Mouse (Mus musculus): ENCODE data around the gene C2cd2. TPM values are rescaled to one million over a fixed set of nuclear protein-coding genes. Genes with fewer than 3 reads are reported as not detected.

Gene C2cd2
- polyA plus RNA-seq, 1 experiment = 21.3 TPM

DNA sequence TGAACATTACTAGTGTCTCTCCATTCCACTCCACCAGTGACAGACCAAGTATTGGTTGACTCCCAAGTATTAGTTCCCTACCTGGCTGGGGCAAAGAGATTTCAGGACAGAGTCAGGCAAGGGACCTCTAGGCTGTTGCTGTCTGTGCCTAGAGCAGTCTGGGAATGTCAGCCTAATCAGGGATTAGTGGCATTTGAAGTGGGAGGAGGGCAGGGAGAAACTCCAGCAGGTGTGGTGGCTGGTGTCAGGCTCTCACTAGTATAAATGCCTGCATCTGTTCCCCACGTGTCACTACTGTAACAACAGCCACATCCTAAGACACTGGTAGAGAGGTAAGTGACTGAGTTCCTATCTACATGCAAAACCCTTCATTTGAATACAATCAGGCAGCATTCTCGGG, 42.6 kb downstream of the C2cd2 start:
- no peak for DNase-seq (ENCODE audit: low read depth in 1 of 2, low spot score in 2 of 2)
- WGBS = 63% methylated on average over 2 of the region's 2 CpGs
- H3K4me3 ChIP-seq (ENCODE audit: extremely low read depth, insufficient read depth, insufficient read length) = no peak overlapping the region
- H3K27me3 ChIP-seq (ENCODE audit: control insufficient read depth, insufficient read depth, low read length) = no peaks in the 10 kb centered on the region
- peaks cover 6% of the 10 kb centered on the region for H3K4me1 ChIP-seq (ENCODE audit: control insufficient read depth, insufficient read depth, insufficient read length)
- TF ChIP-seq CTCF (IDR thresholded peaks at IDR 0.05; ENCODE audit: extremely low read depth, insufficient read depth, insufficient read length, insufficient replicate concordance) (no peak), POLR2A (IDR thresholded peaks at IDR 0.05; ENCODE audit: low read depth, low read length) (no peak)
- H3K27ac ChIP-seq (ENCODE audit: insufficient read depth, low read length) = no peak overlapping the region
- H3K36me3 ChIP-seq (ENCODE audit: control insufficient read depth, insufficient read depth, low read length) = no peaks in the 10 kb centered on the region

DNA sequence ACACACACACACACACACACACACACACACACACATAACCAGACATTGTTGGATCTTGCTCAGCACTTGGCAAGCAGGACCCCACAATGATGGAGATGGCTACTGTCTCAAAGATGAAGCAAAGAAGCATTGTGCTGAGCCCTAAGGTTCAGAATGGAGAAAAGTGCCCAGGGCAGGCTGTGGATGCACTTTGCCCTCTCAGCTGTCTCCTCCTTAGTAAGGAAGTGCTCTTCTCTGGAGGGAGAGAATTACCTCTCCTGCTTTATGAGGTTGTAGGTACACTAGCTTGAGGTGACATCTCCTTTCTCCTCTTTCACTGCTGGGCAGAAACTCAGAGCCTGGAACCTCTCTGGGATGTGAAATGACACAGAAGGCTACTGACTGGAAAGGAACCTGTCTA, 49.5 kb downstream of the C2cd2 start:
- no peak overlapping the region for H3K4me3 ChIP-seq (ENCODE audit: extremely low read depth, insufficient read depth, insufficient read length)
- DNase-seq (ENCODE audit: low read depth in 1 of 2, low spot score in 2 of 2) = no peak
- H3K27me3 ChIP-seq (ENCODE audit: control insufficient read depth, insufficient read depth, low read length) = no peaks in the 10 kb centered on the region
- TF ChIP-seq POLR2A (IDR thresholded peaks at IDR 0.05; ENCODE audit: low read depth, low read length) (no peak), CTCF (IDR thresholded peaks at IDR 0.05; ENCODE audit: extremely low read depth, insufficient read depth, insufficient read length, insufficient replicate concordance) (no peak)
- no peaks in the 10 kb centered on the region for H3K4me1 ChIP-seq (ENCODE audit: control insufficient read depth, insufficient read depth, insufficient read length)
- no peaks in the 10 kb centered on the region for H3K36me3 ChIP-seq (ENCODE audit: control insufficient read depth, insufficient read depth, low read length)
- H3K27ac ChIP-seq (ENCODE audit: insufficient read depth, low read length) = no peak overlapping the region

DNA sequence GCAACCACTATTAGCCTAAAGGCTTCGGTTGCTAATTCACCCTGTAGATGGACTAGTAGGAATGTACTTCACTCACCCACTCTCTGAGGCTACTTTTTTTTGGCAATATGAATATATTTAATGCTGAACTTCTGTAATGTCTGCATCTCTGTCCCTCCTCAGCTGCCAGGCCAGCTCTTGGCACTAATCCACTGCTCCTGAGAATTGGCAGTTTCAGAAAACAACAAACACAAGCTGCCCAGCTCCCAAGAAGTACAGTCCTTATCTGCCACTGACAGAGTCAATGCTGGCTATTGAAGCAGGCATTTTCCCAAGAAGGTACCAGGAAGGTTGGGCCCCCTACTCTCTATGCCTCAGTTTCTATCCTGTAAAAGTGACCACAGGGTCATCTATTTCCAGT, 53.0 kb downstream of the C2cd2 start:
- Histone ChIP-seq H3K36me3 (ENCODE audit: control insufficient read depth, insufficient read depth, low read length) (no peaks in the 10 kb centered on the region), H3K27me3 (ENCODE audit: control insufficient read depth, insufficient read depth, low read length) (no peaks in the 10 kb centered on the region), H3K4me3 (ENCODE audit: extremely low read depth, insufficient read depth, insufficient read length) (no peak overlapping the region), H3K4me1 (ENCODE audit: control insufficient read depth, insufficient read depth, insufficient read length) (no peaks in the 10 kb centered on the region), H3K27ac (ENCODE audit: insufficient read depth, low read length) (no peak overlapping the region)
- WGBS = 86% methylated on average over 1 of the region's 1 CpGs
- TF ChIP-seq CTCF (IDR thresholded peaks at IDR 0.05; ENCODE audit: extremely low read depth, insufficient read depth, insufficient read length, insufficient replicate concordance) = no peak
- TF ChIP-seq POLR2A (IDR thresholded peaks at IDR 0.05; ENCODE audit: low read depth, low read length) = no peak
- DNase-seq (ENCODE audit: low read depth in 1 of 2, low spot score in 2 of 2) = no peak

DNA sequence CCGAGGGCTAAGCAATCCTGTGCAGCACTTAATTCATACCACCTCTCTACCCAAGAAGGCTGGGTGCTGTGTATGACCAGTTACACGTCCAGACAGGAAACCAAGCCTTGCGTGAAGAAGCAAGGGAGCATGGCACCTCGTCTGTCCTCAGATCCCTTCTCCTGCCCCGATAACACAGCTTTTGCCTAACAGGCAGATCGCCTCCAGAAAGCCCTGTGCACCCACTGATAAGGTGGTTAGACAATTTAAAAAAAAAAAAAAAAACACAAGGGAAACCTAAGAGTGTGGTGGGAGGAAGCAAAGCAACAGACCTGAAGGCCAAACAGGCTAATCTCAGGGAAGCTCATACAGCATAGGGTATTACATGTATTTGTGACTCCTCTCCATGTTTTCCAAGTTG, 54.9 kb downstream of the C2cd2 start:
- H3K36me3 ChIP-seq (ENCODE audit: control insufficient read depth, insufficient read depth, low read length) = no peaks in the 10 kb centered on the region
- H3K4me1 ChIP-seq (ENCODE audit: control insufficient read depth, insufficient read depth, insufficient read length) = no peaks in the 10 kb centered on the region
- H3K4me3 ChIP-seq (ENCODE audit: extremely low read depth, insufficient read depth, insufficient read length) = no peak overlapping the region
- TF ChIP-seq POLR2A (IDR thresholded peaks at IDR 0.05; ENCODE audit: low read depth, low read length) (no peak), CTCF (IDR thresholded peaks at IDR 0.05; ENCODE audit: extremely low read depth, insufficient read depth, insufficient read length, insufficient replicate concordance) (no peak)
- no peaks in the 10 kb centered on the region for H3K27me3 ChIP-seq (ENCODE audit: control insufficient read depth, insufficient read depth, low read length)
- no peak for DNase-seq (ENCODE audit: low read depth in 1 of 2, low spot score in 2 of 2)
- 84% methylated on average over 6 of the region's 6 CpGs for WGBS
- no peak overlapping the region for H3K27ac ChIP-seq (ENCODE audit: insufficient read depth, low read length)

DNA sequence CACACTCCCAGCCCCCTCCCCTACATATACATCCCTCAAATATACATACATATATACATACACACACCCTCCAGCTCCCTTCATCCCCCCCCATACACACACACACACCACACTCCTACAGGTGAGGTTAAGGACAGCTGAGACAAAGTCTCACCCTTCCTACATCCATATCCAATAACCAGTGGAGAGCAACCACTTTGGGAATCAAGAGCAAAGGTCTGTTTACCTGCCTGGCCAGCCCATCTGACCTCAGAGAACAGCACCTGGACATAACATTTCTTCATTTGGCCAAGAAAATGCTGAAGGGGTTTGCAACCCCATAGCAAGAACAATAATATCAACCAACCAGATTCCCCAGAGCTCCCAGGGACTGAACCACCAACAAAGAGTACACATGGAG, 56.1 kb downstream of the C2cd2 start:
- no peaks in the 10 kb centered on the region for H3K36me3 ChIP-seq (ENCODE audit: control insufficient read depth, insufficient read depth, low read length)
- no peak overlapping the region for H3K4me3 ChIP-seq (ENCODE audit: extremely low read depth, insufficient read depth, insufficient read length)
- H3K27ac ChIP-seq (ENCODE audit: insufficient read depth, low read length) = no peak overlapping the region
- no peaks in the 10 kb centered on the region for H3K27me3 ChIP-seq (ENCODE audit: control insufficient read depth, insufficient read depth, low read length)
- TF ChIP-seq CTCF (IDR thresholded peaks at IDR 0.05; ENCODE audit: extremely low read depth, insufficient read depth, insufficient read length, insufficient replicate concordance) (no peak), POLR2A (IDR thresholded peaks at IDR 0.05; ENCODE audit: low read depth, low read length) (no peak)
- H3K4me1 ChIP-seq (ENCODE audit: control insufficient read depth, insufficient read depth, insufficient read length) = no peaks in the 10 kb centered on the region
- DNase-seq (ENCODE audit: low read depth in 1 of 2, low spot score in 2 of 2) = no peak

DNA sequence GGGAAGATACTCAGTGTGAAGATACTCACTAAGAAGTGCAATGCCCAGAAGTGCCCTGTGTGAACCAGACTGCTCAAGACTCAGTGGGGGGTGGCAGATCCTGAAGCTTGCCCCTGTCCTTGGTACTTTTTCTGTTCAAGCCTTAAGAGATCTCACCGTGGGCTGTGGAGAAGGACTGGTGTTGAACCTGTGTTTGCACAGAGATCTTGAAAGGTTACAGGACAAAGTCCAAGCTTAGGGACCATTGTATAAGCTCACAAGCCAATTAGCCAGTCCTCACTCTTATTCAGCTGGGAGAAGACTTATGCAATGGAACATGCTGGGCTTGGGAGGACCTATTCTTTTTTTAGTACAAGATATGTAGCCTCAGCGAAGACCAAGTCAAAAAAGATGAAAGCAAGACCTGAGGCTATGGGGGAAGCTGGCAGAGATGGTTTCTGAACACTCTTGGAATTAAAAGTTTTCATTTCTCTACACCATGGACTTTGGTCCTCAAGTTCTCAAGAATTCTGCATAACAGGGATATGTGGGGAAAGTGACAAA, 56.9 kb downstream of the C2cd2 start:
- Histone ChIP-seq H3K27ac (ENCODE audit: insufficient read depth, low read length) (no peak overlapping the region), H3K4me3 (ENCODE audit: extremely low read depth, insufficient read depth, insufficient read length) (no peak overlapping the region), H3K4me1 (ENCODE audit: control insufficient read depth, insufficient read depth, insufficient read length) (no peaks in the 10 kb centered on the region), H3K27me3 (ENCODE audit: control insufficient read depth, insufficient read depth, low read length) (no peaks in the 10 kb centered on the region), H3K36me3 (ENCODE audit: control insufficient read depth, insufficient read depth, low read length) (no peaks in the 10 kb centered on the region)
- DNase-seq (ENCODE audit: low read depth in 1 of 2, low spot score in 2 of 2) = no peak
- TF ChIP-seq CTCF (IDR thresholded peaks at IDR 0.05; ENCODE audit: extremely low read depth, insufficient read depth, insufficient read length, insufficient replicate concordance) (no peak), POLR2A (IDR thresholded peaks at IDR 0.05; ENCODE audit: low read depth, low read length) (no peak)
- WGBS = 85% methylated on average over 2 of the region's 2 CpGs

DNA sequence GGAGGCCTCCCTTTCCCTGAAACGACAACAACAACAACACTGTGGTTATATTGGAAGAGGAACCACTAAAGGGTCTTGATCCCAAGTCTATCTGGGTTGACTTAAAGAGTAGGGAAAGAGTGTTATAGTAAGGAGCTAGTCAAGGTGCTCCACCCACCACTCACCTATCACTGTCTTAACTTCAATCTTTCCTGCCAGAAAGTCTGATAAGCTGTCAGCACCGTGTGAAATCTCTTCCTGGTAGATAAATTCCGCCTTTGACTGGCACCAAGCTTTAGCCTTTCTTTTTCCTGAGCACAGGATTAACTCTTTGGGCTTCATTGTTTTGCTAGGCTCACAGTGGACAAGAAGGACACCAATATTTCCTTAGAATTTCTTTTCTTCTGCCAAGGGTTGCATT, 58.4 kb downstream of the C2cd2 start:
- Histone ChIP-seq H3K36me3 (ENCODE audit: control insufficient read depth, insufficient read depth, low read length) (no peaks in the 10 kb centered on the region), H3K4me1 (ENCODE audit: control insufficient read depth, insufficient read depth, insufficient read length) (no peaks in the 10 kb centered on the region), H3K27me3 (ENCODE audit: control insufficient read depth, insufficient read depth, low read length) (no peaks in the 10 kb centered on the region), H3K4me3 (ENCODE audit: extremely low read depth, insufficient read depth, insufficient read length) (no peak overlapping the region), H3K27ac (ENCODE audit: insufficient read depth, low read length) (no peak overlapping the region)
- DNase-seq (ENCODE audit: low read depth in 1 of 2, low spot score in 2 of 2) = no peak
- TF ChIP-seq CTCF (IDR thresholded peaks at IDR 0.05; ENCODE audit: extremely low read depth, insufficient read depth, insufficient read length, insufficient replicate concordance) (no peak), POLR2A (IDR thresholded peaks at IDR 0.05; ENCODE audit: low read depth, low read length) (no peak)
- WGBS = 75% methylated on average over 3 of the region's 3 CpGs

Measured in spleen, adult 2 months (tissue).